Mouse (Mus musculus) hematopoietic stem cell, adult 5-6 weeks (primary cell): Measurements from ENCODE around the gene Soga1. TPM values are rescaled to one million over a fixed set of nuclear protein-coding genes. Genes with fewer than 3 reads are reported as not detected.
A peak's percentile ranks its signal among the peaks of the same experiment; 100 is the strongest.

ENCODE experiments used
- ATAC-seq, 2 experiments: fragments of 125-278 bp in 1 of 2; replicated peaks in 1 of 2; 2 replicates each; pipeline ENCODE4 v1.8.0; 2016 to 2017; ENCODE audit warnings: inconsistent platforms in 2 of 2, mild to moderate bottlenecking in 2 of 2, moderate number of reproducible peaks in 2 of 2, low read depth in 1 of 2, moderate TSS enrichment in 1 of 2; ENCODE audit not compliant: low FRiP score in 2 of 2, poor library complexity in 2 of 2, severe bottlenecking in 2 of 2, insufficient read depth in 1 of 2, low TSS enrichment in 1 of 2
- total RNA-seq: library from RNA; stranded (forward); fragments of 172-1452, 232-1000 nt; gene quantifications from 2 replicates; pipeline ENCODE4 v1.2.3, GENCODE M21; 2017

The Soga1 gene
- total RNA-seq, 1 experiment from 2014 or later, result 7.4 TPM

DNA sequence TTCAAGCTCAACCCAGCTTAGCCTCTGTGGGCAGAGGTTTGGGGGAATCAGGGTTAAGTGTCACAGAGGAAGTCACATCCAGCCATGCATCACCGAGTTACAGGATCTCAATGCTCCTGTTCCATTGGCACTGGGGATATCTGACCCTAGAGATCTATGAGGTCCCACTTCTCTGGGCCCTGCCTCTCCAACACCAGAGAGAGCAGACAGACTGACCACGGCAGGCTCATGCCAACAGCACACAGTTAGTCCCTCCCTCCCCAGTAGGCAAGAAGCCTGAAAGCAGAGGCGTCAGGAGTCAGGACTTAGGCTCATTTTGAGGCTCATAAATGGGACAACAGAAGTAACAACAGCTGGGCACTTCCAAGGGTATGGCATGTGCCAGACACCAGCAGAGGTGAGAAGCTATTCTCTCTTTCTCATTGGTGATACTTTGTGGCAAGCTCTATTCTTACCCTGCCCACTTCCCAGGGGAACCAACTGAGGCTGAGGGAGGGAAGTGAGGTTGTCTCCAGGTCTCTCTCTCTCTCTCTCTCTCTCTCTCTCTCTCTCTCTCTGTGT lies 9.2 kb downstream of the Soga1 start:
- ATAC-seq, result no peak

- no peak for ATAC-seq
These were observed 9.7 kb downstream of the Soga1 start for GRCm38 (mm10) chr2:157069355-157069735.

- no peak for ATAC-seq
These were observed 10.2 kb downstream of the Soga1 start for GRCm38 (mm10) chr2:157068701-157069354.

DNA sequence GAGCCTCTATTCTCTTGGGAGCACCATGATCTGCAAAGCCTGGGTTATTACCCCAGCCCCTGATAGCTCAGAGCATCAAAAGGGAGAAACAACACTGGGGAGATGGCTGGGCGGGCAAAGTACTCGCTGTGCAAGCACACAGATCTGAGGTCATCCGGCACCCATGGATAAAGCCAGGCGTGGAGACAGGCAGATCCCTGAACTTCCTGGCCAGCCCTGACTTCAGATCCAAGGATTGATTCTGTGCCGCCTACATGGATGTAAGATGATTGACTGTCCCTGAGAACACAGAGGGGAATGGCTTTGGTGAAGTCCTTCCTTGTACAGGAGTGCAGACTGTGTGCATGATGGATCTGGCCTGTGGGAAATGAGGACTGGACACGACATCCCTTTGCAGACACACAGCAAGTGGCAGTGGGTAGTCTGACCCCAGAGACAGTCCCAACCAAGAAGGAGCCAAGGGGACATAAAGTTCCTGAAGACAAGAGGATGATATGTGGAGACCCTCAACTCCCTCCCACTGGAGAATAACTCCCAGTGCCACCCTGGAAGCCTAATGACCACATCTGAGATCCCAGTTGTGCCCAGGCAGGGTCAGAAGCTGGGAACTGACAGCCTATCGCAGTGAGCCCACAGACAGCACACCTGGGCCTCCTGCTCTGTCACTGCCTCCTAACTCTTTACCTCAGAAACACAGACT lies 12.2 kb downstream of the Soga1 start:
- ATAC-seq, result no peak

DNA sequence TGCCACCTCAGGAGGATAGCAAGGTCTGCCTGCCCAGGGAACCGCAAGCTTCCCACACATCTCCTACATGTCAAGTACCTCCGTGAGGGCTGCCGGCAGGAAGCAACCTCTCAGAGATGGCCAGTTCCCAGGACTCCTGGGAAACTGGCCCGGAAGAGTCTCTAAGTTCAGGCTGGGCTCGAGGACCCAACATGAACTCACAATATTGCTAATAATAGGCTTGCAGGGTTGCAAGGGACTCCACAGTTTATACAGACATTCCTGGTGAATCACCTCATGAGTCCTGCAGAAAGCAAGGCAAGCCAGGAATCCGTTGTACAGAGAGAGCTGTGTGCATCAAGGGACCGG lies 13.2 kb downstream of the Soga1 start:
- no peak for ATAC-seq

GRCm38 (mm10) chr2:157064978-157065878 lies 13.8 kb downstream of the Soga1 start:
- no peak for ATAC-seq

DNA sequence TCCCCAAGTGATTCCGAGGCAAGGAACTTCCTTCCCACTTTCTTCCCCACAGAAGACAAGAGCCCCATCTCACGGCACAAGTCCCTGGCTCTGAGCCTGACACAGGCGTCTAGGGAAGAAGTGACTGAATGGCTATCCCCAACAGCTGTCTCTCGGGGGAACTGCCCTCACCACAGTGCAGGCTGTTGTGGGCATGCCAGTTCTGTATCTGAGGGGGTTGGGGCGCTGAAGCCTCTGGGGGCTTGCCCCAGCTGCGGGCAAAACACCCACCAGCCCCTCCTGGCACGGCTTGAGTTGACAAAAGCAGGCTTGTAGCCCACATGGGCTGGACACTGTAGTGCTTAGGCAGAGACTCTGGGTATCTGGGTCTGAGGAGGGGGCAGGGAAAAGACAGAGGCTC lies 14.9 kb downstream of the Soga1 start:
- ATAC-seq, result peak; percentile 27 to 40

GRCm38 (mm10) chr2:157063241-157063700 lies 15.8 kb downstream of the Soga1 start:
- peak; percentile 90 to 94 for ATAC-seq

- ATAC-seq, result no peak
These were observed 18.3 kb downstream of the Soga1 start for GRCm38 (mm10) chr2:157060557-157061305.

GRCm38 (mm10) chr2:157060037-157060436 lies 19.0 kb downstream of the Soga1 start:
- ATAC-seq, result no peak

DNA sequence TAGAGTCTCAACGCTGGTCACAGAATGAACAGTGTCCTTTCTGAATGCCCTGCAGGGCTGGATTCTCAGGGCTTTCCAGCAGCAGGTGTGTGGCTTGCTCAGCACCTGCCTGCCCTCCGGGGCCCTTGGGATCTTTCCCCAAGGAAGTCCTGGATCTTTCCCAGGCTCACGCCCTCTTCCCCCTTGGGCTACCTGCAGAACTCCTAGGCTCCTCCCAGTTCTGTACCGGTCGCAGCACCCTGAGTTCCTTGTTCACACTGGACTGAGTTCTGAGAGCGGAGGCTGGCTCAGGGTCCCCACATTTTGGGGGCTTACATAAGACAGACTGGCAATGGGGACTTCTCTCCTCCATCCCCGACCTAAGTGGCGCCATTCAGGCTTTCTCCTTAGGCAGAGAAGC lies 19.9 kb downstream of the Soga1 start:
- ATAC-seq, result no peak

DNA sequence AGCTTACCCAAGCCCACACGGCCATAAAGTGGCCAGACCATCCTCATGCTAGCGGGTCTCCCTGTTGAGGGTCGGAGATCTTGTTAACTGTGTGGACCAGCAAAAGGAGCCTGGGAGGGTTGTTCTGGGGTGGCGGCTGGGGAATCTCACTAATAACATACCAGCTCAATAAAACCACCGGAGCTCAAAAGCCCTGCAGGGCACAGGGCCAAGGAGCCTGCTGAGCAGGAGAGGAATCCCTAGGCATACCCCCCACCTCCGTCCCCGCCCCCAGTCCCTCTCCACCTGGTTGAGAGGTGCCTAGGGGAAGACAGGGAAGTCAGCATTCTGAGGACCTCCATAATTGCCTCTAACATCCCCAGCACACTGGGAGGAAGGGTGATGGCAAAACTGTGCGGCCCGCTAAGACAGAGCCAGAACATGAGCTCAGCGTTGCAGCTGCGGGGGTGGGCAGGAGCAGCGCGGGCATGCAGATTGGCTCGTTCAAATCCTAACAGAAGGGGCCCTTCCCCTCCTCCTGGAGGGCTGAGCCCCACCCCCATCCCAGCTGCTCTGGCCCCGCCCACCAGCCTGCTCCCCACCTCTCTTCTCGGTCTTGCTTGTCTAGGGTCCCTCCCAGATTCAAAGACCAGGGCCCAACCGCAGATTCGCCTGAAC lies 20.6 kb downstream of the Soga1 start:
- ATAC-seq, result no peak

DNA sequence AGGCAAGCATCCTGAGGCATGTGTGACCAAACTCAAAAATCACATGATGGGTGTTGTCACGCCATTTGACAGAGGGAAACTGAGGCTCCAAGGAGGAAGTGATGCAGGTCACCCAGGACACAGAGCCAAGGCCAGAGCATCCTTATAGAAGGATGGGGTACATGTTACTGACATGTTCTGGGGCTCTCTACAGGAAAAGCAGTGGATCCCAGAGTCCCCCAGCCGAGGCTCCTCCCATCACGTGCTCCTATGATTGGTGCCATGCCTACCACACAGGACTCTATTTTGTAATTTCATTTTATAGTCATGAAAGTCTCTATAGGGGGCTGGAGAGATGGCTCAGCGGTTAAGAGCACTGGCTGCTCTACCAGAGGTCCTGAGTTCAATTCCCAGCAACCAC lies 21.3 kb downstream of the Soga1 start:
- no peak for ATAC-seq

GRCm38 (mm10) chr2:157057186-157057585 lies 21.9 kb downstream of the Soga1 start:
- no peak for ATAC-seq

GRCm38 (mm10) chr2:157055721-157056120 lies 23.3 kb downstream of the Soga1 start:
- ATAC-seq, result no peak

GRCm38 (mm10) chr2:157054816-157055215 lies 24.2 kb downstream of the Soga1 start:
- no peak for ATAC-seq

DNA sequence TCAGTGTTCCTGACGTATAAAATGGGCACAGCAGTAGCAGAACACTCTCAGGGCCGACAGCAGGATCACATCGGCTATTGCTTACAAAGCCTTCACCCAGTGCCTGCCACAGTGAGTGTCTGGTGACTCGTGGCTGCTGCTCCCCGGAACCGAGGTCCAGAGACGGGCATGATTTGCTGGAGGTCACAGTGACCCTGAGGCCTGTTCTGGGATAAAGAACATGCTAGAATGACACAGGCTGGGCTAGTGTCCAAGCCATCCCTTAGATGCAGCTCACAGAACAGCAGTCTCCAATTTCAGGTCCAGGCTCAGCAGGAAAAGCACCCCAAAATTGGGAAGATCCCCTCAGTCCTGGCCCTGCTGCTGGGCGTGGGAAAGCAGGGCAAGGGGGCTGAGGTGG lies 24.8 kb downstream of the Soga1 start:
- no peak for ATAC-seq
